Mouse (Mus musculus): ENCODE data around the gene Gm20388.

DNA sequence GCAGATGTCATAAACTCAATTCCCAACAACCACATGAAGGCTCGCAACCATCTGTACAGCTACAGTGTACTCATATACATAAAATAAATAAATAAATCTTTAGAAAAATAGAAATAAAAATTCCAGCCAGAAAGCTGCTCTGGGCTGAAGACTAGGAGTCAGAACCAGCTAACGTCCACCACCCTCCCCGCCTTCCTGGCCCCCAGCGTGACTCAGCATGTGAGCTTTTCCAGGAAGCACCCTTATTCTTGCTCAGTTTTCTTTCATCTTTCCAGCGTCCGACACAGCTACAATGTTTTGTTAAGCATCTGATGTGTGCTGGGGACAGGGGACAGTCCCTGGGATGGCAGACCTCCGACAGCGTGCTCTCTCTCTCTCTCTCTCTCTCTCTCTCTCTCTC, 3434.5 kb downstream of the Gm20388 start:
- TF ChIP-seq POLR2A (IDR thresholded peaks at IDR 0.05; ENCODE audit: insufficient read depth, low read length) (no peak), CTCF (IDR thresholded peaks at IDR 0.05; ENCODE audit: low read depth, low read length) (no peak)

Data from ES-Bruce4 (cell line).